Mouse (Mus musculus) granulocyte monocyte progenitor cell, adult 5-6 weeks (primary cell): ENCODE results near the gene Tmem126a. TPM values are rescaled to one million over a fixed set of nuclear protein-coding genes. Genes with fewer than 3 reads are reported as not detected.

ENCODE experiments used
- ATAC-seq: replicated peaks from 2 replicates; pipeline ENCODE4 v1.8.0; 2016; ENCODE audit warnings: mild to moderate bottlenecking, moderate TSS enrichment, inconsistent platforms; ENCODE audit not compliant: poor library complexity, severe bottlenecking
- total RNA-seq, 2 experiments: library from RNA; stranded (forward) in 1 of 2; stranded (reverse) in 1 of 2; fragments of 200-712, 200-1000 nt in 1 of 2; fragments of >200 nt in 1 of 2; fragmentation: Nextera tagmentation in 1 of 2; gene quantifications; 2 replicates each; pipeline ENCODE4 v1.2.3; 2014 to 2017

Tmem126a gene
- total RNA-seq (2014; fragmentation: Nextera tagmentation) = 69.3 and 70.3 TPM in 2 replicates
- total RNA-seq (2017) = 30.2 and 36.4 TPM in 2 replicates

DNA sequence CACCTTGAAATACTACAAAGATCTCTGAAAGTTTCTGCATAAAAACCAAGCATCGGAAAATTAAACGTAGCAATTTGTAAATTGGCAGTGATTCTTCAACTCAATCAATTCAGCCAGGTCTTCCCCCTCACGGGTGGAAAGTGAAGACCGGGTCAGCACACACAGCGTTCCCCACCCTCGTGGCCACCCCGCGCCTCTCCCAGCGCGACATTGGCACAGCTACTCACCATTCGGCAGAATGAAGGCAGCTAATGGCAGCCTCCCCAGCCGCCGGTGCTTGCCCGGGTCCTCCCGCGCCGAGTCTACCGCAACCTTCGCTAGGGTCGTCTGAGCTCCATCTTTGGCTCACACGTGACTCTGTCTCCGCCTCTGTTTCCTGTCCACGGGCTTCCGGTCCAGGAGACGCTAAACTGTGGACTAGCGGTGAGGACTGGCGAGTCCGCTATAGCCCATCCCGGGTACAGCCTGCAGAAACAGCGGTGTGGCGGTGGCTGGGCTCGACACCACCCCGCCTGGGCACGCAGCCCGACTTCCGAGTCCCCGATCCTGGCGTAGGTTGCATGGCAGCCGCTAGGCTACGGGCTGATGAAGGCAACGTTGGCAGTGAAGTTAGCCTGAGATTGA, at the start of gene Tmem126a:
Gene Tmem126a (minus strand): TSS at position 385 of the 624 bp plus-strand sequence.
- ATAC-seq = peak; percentile 89

DNA sequence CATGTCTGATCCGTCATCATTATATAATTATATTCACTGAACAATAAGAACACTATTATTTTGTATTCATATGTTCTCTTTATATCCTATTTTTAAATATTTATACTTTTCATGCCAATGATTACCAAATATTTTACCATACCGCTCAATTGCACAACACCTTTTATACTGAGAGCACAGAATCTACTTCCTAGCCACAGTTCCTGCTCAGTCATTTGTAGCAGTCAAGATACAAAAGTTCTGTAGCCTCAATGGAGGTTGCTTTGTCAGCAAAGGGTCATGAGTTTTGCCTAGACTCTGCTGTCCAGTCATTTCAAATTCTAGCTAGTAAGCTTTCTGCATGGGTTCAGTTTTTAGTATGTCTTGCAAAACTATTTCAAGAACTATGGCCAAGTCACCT, 25.6 kb upstream of the Tmem126a start:
- peak; percentile 75 for ATAC-seq

DNA sequence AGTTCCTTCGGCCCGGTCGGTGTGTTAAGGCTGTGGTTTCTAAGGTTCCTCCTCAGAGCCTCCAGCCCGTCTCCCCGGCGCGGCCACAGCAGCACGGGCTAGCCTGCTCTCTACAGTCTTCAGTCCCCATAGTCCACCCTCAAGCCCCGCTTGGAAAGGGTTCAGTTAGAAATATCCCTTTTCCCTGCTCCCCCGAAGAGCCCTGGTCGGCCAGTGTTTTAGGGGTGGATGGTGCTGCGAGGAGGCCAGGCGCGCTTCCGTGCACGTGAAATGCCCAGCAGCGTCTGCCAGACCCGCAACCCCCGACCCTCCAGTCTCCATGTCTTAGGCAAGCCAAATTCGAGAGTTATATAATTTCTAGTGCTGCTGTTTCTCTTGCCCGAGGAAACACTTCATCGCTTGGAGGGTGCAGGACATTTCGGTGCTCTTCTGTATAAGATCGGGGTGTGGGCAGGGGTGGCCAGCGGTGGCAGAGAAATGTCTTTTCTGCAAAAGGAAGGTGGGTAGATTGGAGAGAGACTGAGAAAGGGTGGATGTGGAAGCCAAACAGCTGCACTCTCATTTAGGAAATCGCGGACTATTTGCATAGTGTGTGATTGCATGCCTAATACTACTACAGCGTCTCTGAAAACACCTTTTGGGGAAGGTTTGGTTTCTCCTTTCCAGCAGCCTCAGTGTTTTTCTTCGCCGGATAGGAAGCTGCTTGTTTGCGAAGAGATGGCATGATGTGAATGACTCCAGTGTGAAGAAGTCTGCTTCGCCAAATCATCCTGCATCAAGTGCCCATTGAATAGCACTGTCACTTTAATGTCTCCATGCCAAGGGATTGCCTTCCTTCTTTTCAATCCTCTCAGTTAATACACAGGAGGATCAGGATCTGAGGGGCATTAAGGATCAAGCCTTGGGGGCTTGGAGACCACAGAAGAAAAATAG, 19.6 kb upstream of the Tmem126a start, which contains the start of gene Dlg2:
Gene Dlg2 (plus strand): TSS at position 360 of the 933 bp plus-strand sequence.
- ATAC-seq = peak; percentile 12

DNA sequence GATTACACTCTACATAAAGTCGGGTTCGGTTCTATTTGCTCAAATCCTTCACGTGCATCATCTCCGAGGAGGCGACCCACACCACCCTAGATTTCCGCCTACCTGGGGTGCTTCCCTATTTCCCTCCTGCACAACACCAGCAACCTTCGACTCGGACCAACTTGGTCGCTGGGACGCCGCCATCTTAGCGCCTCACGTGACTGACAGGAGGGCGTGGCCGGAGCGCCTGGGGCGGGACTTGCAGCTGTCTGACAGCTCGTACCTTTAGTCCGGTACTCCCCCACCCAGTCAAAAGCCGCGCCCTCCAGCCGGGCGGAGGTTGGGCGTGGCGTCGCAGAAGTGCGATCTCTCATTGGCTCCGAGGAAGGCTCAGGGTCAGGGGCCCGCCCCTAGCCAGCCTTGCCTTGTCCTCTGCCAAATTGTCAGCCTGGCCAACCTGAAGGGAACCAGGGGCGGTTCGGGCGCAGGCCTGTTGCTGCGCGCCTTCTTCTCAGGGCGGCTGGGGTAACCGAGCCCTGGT, 18.8 kb upstream of the Tmem126a start, which contains the start of gene Tmem126b:
Gene Tmem126b (minus strand): TSS at position 209 of the 520 bp plus-strand sequence.
- ATAC-seq = peak; percentile 95

- no peak for ATAC-seq
Measured at GRCm38 (mm10) chr7:90473511-90473910, 16.5 kb upstream of the Tmem126a start.

- no peak for ATAC-seq
Measured at GRCm38 (mm10) chr7:90461441-90461840, 4.4 kb upstream of the Tmem126a start.

DNA sequence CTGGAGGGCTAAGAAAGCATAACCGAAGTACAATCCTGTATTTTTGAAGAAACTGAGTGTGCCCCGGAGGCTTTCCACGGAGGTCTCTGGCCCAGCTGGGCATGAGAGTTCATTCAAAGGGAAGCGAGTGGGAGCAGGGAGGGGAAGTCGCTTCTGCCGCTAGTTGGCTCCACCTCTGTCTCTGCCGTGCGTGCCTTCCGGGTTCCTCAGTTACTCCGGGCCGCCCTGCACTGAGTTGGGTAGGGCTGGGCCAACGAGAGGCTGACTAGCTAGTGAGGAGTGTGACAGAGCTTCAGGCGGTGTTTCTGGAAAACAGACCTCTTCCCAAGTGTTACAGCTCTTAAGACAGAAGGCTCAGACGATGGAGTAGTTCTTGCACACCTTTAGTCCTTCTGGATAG, 3.9 kb upstream of the Tmem126a start:
- peak; percentile 70 for ATAC-seq

DNA sequence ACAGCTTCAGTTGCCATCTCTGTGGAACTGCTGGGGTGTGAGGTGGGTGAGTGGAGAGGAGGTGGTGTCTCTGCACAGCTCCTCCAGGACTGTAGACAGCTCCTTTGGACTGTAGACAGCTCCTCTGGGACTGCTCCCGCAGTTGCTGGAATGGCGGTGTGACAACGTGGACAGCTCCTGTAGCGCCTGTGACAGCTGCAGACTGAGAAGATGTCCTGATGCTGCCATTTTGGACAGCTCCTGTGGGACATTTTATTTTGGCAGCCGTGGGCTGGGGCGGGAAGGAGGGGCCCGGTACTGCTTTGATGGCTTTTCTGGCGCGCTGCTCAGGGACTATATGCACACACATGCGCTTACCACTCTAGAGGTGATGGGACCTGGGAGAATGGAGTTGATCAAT, 3.3 kb upstream of the Tmem126a start:
- no peak for ATAC-seq

DNA sequence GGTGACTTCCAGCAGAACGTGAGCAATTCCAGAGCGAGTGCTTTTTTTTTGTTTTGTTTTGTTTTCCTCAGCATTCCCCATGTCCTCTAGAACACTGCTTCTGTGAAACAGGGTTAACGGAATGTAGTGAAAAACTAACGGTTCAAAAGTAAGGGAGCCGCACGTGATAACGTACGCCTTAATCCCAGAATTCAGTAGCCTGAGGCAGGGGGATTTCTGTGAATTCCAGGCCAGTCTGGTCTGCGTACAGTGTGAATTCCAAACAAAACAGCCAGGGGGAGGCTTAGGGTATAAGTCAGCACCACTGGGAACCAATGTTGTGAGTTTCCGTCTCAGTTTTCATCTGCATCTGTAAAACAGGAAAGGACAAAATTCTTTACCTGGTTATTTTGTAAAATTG, 488 bp upstream of the Tmem126a start:
- ATAC-seq = no peak

- ATAC-seq = 0 out of 2 replicates have a peak, but pooled peaks have one; percentile 3
Measured at GRCm38 (mm10) chr7:90456149-90456844, 732 bp downstream of the Tmem126a start.

- ATAC-seq = no peak
Measured at GRCm38 (mm10) chr7:90444206-90444605, 12.8 kb downstream of the Tmem126a start.

DNA sequence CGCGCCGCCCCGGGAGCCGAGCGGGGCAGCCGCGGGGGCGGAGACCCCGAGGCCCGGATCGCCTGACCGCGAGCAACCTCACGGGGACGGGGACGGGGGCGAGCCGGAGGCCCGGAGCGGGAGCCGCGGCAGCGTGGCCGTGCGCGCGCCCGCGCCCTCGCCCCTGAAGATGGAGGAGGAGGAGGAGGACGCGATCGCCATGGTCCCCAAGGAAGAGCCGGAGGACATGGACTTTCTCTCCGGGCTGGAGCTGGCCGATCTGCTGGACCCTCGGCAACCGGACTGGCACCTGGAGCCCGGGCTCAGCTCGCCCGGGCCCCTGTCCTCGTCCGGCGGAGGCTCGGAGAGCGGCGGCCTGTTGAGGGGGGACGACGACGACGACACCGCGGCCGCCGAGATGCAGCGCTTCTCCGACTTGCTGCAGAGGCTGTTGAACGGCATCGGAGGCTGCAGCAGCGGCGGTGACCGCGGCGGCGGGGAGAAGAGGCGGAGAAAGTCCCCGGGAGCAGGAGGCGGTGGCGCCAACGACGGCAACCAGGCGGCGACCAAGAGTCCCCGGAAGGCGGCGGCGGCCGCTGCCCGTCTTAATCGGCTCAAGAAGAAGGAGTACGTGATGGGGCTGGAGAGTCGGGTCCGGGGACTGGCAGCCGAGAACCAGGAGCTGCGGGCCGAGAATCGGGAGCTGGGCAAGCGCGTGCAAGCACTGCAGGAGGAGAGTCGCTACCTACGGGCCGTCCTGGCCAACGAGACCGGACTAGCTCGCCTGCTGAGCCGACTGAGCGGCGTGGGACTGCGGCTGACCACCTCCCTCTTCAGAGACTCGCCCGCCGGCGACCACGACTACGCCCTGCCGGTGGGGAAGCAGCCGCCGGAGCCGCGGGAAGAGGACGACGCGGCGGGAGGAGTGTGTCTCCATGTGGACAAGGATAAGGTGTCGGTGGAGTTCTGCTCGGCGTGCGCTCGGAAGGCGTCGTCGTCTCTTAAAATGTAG, 13.6 kb downstream of the Tmem126a start:
- ATAC-seq = peak; percentile 46

DNA sequence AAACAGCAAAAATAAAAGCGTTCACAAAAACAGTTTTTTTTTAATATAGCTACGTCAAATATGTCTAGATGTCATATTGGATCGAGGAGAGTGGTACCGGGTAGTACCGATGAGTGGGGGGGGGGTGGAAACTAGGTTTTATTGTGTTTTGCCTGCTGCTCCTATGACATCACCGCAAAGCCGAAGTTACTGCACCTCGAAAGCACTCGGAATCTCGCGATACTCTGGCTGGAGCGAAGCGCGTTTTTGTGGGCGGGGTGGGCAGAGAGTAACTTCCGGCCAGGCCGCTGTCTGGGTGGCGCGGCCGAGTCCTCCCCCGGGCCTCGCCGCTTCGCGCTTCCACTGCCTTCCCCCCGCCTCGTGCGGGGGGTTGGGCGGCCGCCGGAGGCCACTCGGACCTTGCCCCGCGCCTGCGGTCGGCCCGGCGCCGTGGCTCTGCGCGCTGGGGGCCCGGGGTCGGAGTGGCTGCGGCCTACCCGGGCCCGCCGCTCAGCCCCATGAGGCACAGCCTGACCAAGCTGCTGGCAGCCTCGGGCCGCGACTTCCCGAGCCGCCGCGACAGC, 14.4 kb downstream of the Tmem126a start, which contains the start of gene Crebzf:
Gene Crebzf (plus strand): TSS at position 212 of the 563 bp plus-strand sequence.
- ATAC-seq = peak; percentile 86

DNA sequence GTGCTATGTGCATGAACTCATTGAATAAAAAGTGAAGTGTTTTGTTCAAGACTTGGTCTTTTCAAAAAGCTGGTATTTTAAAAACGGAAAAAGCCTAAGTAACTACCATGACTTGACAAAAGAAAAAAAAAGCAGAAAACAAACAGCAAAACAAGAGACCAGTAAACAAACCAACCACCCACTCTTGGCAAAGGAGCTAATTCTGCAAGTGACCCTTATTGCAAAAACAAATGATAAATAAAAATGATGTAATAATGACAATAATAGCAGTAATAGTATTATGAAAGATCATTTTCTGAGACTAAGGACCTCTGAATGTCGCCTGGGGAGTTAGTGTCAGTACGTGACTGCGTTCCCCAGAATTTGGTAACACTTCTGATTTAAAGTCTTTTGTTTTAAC, 15.0 kb downstream of the Tmem126a start:
- peak; percentile 12; the same call in 1 of the 2 replicates for ATAC-seq

DNA sequence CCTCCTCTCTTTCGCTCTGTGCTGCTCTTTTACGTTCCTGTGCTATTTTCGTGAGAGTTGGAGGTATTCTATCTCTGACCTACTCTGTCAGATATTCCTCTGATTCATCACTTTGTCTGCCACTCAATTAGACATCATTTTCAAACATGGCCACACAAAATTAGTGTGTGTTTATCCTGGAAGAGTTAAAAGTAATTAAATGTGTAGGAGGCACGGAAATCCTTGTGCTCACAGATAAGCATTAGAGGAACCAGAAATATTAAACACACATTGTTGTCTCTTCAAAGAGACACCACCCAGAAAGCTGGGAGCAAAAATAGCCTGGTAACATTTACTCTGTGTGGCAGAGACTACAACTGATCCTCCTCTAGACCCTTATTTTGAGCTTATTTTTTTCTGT, 17.0 kb downstream of the Tmem126a start:
- ATAC-seq = no peak

- no peak for ATAC-seq
Measured at GRCm38 (mm10) chr7:90432221-90432620, 24.8 kb downstream of the Tmem126a start.

- no peak for ATAC-seq
Measured at GRCm38 (mm10) chr7:90427006-90427405, 30.0 kb downstream of the Tmem126a start.
